Mouse (Mus musculus) cortical plate, adult 2 months (tissue): ENCODE results near the gene B4galt5.

Source experiments
- CTCF ChIP-seq: fragments of 200-500 bp; IDR thresholded peaks from 2 replicates; pipeline ENCODE4 v1.5.1; 2011; ENCODE audit warnings: mild to moderate bottlenecking, control low read depth, low read length; ENCODE audit not compliant: insufficient read depth; ENCODE audit errors: extremely low read depth
- POLR2A ChIP-seq: fragments of 200-500 bp; IDR thresholded peaks from 2 replicates; pipeline ENCODE4 v1.6.1; 2011; ENCODE audit warnings: mild to moderate bottlenecking, low read length, control low read depth; ENCODE audit not compliant: insufficient read depth; ENCODE audit errors: extremely low read depth

GRCm38 (mm10) chr2:167337214-167337512 lies 11.8 kb downstream of the B4galt5 start:
- TF ChIP-seq POLR2A (no peak), CTCF (no peak)
